Mouse (Mus musculus) CH12.LX (cell line): ENCODE measurements around the gene Vmn1r206. TPM values are rescaled to one million over a fixed set of nuclear protein-coding genes. Genes with fewer than 3 reads are reported as not detected.

Experiments used
- polyA plus RNA-seq: library from polyadenylated mRNA; unstranded; fragments of >175 nt; gene quantifications from 2 replicates; pipeline ENCODE4 v1.2.1, GENCODE M21; 2012; ENCODE audit warnings: low read depth; ENCODE audit not compliant: insufficient read length
- total RNA-seq, 2 experiments: library from RNA; depleted of rRNA; stranded (reverse); fragments of 300-350 nt in 1 of 2; fragments of >200 nt in 1 of 2; gene quantifications; 2 replicates each; pipeline ENCODE4 v1.2.3; 2012 to 2014

The Vmn1r206 gene
- total and polyA plus RNA-seq, 3 experiments: not detected

Other genes with a start within 250 kb of the Vmn1r206 start
- gene Vmn1r199, start 244.4 kb downstream of the Vmn1r206 start, total RNA-seq (2012; rRNA removed): not detected in 2 replicates
- gene Vmn1r199, start 244.4 kb downstream of the Vmn1r206 start, total RNA-seq (2014; rRNA removed): not detected in 2 replicates
- not detected in 2 replicates for gene Vmn1r199, start 244.4 kb downstream of the Vmn1r206 start, polyA plus RNA-seq
- not detected in 2 replicates for gene Vmn1r200, start 233.9 kb downstream of the Vmn1r206 start, total RNA-seq (2012; rRNA removed)
- gene Vmn1r200, start 233.9 kb downstream of the Vmn1r206 start, total RNA-seq (2014; rRNA removed): not detected in 2 replicates
- not detected in 2 replicates for gene Vmn1r200, start 233.9 kb downstream of the Vmn1r206 start, polyA plus RNA-seq
- 0.13 TPM in 1 of 2 replicates, not detected in the other for gene Vmn1r201, start 152.3 kb downstream of the Vmn1r206 start, total RNA-seq (2012; rRNA removed)
- 0.04 TPM in 1 of 2 replicates, not detected in the other for gene Vmn1r201, start 152.3 kb downstream of the Vmn1r206 start, total RNA-seq (2014; rRNA removed)
- gene Vmn1r201, start 152.3 kb downstream of the Vmn1r206 start, polyA plus RNA-seq: not detected in 2 replicates
- not detected in 2 replicates for gene Vmn1r202, start 118.9 kb downstream of the Vmn1r206 start, total RNA-seq (2012; rRNA removed)
- gene Vmn1r202, start 118.9 kb downstream of the Vmn1r206 start, total RNA-seq (2014; rRNA removed): not detected in 2 replicates
- not detected in 2 replicates for gene Vmn1r202, start 118.9 kb downstream of the Vmn1r206 start, polyA plus RNA-seq
- gene Vmn1r203, start 106.1 kb downstream of the Vmn1r206 start, total RNA-seq (2012; rRNA removed): 0.04 TPM in 2 replicates
- gene Vmn1r203, start 106.1 kb downstream of the Vmn1r206 start, total RNA-seq (2014; rRNA removed): 0.08 and 0.14 TPM in 2 replicates
- 0.05 and 0.06 TPM in 2 replicates for gene Vmn1r203, start 106.1 kb downstream of the Vmn1r206 start, polyA plus RNA-seq
- gene Vmn1r204, start 71.1 kb downstream of the Vmn1r206 start, total RNA-seq (2012; rRNA removed): not detected in 2 replicates
- gene Vmn1r204, start 71.1 kb downstream of the Vmn1r206 start, total RNA-seq (2014; rRNA removed): not detected in 2 replicates
- not detected in 2 replicates for gene Vmn1r204, start 71.1 kb downstream of the Vmn1r206 start, polyA plus RNA-seq
- gene Vmn1r205, start 31.3 kb downstream of the Vmn1r206 start, total RNA-seq (2012; rRNA removed): not detected in 2 replicates
- not detected in 2 replicates for gene Vmn1r205, start 31.3 kb downstream of the Vmn1r206 start, total RNA-seq (2014; rRNA removed)
- not detected in 2 replicates for gene Vmn1r205, start 31.3 kb downstream of the Vmn1r206 start, polyA plus RNA-seq
- gene Vmn1r207-ps, start 105.4 kb upstream of the Vmn1r206 start, total RNA-seq (2012; rRNA removed): not detected in 2 replicates
- gene Vmn1r207-ps, start 105.4 kb upstream of the Vmn1r206 start, total RNA-seq (2014; rRNA removed): not detected in 2 replicates
- gene Vmn1r207-ps, start 105.4 kb upstream of the Vmn1r206 start, polyA plus RNA-seq: not detected in 2 replicates
- not detected in 2 replicates for gene Vmn1r208, start 153.1 kb upstream of the Vmn1r206 start, total RNA-seq (2012; rRNA removed)
- gene Vmn1r208, start 153.1 kb upstream of the Vmn1r206 start, total RNA-seq (2014; rRNA removed): not detected in 2 replicates
- 0.07 TPM in 1 of 2 replicates, not detected in the other for gene Vmn1r208, start 153.1 kb upstream of the Vmn1r206 start, polyA plus RNA-seq
- not detected in 2 replicates for gene Vmn1r209, start 185.4 kb upstream of the Vmn1r206 start, total RNA-seq (2012; rRNA removed)
- not detected in 2 replicates for gene Vmn1r209, start 185.4 kb upstream of the Vmn1r206 start, total RNA-seq (2014; rRNA removed)
- gene Vmn1r209, start 185.4 kb upstream of the Vmn1r206 start, polyA plus RNA-seq: not detected in 2 replicates
- gene Vmn1r210, start 207.1 kb upstream of the Vmn1r206 start, total RNA-seq (2012; rRNA removed): not detected in 2 replicates
- not detected in 2 replicates for gene Vmn1r210, start 207.1 kb upstream of the Vmn1r206 start, total RNA-seq (2014; rRNA removed)
- gene Vmn1r210, start 207.1 kb upstream of the Vmn1r206 start, polyA plus RNA-seq: not detected in 2 replicates
- gene Vmn1r211, start 233.3 kb upstream of the Vmn1r206 start, total RNA-seq (2012; rRNA removed): not detected in 2 replicates
- not detected in 2 replicates for gene Vmn1r211, start 233.3 kb upstream of the Vmn1r206 start, total RNA-seq (2014; rRNA removed)
- not detected in 2 replicates for gene Vmn1r211, start 233.3 kb upstream of the Vmn1r206 start, polyA plus RNA-seq